Mouse (Mus musculus) embryonic stem cell, embryonic (primary cell): ENCODE data around the gene Sh2d6.

Experiments used
- CTCF ChIA-PET, 4 experiments: fragments of 300-600 bp in 2 of 4; fragments of 350-600 bp in 2 of 4; sonication (Branson Sonifier 250); formaldehyde crosslinking; loops; one replicate each; lab custom pipeline; 2022; ENCODE audit warnings: inconsistent platforms in 2 of 4; lab: Charles Lee
- POLR2A ChIA-PET, 4 experiments: fragments of 300-600 bp in 2 of 4; fragments of 350-600 bp in 2 of 4; sonication (Branson Sonifier 250); formaldehyde crosslinking; loops; one replicate each; lab custom pipeline; 2022; ENCODE audit warnings: antibody characterized with exemption in 4 of 4, inconsistent platforms in 1 of 4; lab: Charles Lee

Sh2d6 gene

DNA sequence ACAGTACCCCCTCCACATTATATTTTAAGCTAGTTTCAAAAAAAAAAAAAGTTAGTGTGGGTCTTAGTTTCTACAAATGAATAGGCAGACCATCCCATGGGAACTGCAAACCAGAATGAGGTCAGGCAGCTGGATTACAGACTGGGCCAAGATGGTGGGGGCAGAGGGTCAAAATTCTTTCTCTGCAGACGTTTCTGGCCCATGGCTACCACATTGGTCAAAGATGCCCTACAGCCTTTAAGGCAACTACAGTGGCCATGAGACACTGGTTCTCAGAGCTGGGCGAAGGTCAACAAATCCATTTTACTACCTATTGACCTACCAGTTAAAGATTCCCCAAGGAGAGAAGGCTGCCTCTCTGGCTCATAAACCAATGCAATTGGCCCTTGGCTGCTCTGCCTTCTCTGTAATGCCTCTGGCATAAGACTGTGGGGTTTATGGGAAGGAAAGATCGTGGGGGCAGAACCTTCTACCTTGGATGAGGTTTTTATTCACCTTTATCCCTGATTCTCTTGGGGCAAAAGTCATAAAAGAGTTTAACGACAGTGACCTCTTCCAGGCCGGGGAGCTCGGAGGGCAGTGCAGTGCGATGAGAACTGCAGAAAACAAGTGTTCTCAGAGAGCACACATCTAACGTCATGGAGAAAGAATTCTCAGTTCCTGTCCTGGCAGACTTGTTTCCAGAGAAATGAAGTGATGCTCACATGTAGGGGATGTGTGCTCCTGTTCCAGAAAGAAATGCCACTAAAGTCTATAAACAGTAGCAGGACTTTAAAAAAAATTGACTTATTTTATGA, 55.9 kb downstream of the Sh2d6 start:
- CTCF ChIA-PET, result interaction anchor here in 1 of 4 experiments (1.5 kb wide), 1 partner anchor 52 kb away, joined by 4 read pairs; the partner anchor contains the start of gene Ggcx
- POLR2A ChIA-PET, result interaction anchor here (0.5 to 6.8 kb wide), 8 partner anchors 12 to 157 kb away, joined by 3 to 62 read pairs (median 3); partner anchors contain the start of gene Mat2a (in 2 of the 4)
